Mouse (Mus musculus) hindbrain, embryonic 11.5 days (tissue): ENCODE measurements at regions not wholly inside any gene's neighbourhood (a gene's known extent, or its start where the extent isn't known, plus 50 kb on each side); places are given as distances from the start of the nearest gene placed in this dataset.

Source experiments
- ATAC-seq: fragments of 200-750 bp; cut with Nextera tagmentation; 2 replicates; pipeline ENCODE4 v1.8.0; 2017; ENCODE audit warnings: mild to moderate bottlenecking, moderate TSS enrichment, moderate library complexity; ENCODE audit not compliant: low FRiP score
- DNase-seq: peaks from one replicate; pipeline ENCODE4 v3.0.0-alpha.2; 2015; ENCODE audit warnings: low spot score
- H3K27ac ChIP-seq: fragments of 300-500 bp; sonication (generic); 2 replicates; pipeline ENCODE4 v1.5.1; 2014; ENCODE audit warnings: mild to moderate bottlenecking, low read depth, low read length
- H3K27me3 ChIP-seq: fragments of 300-500 bp; sonication (generic); 2 replicates; pipeline ENCODE4 v1.6.1; 2014; ENCODE audit warnings: mild to moderate bottlenecking, low read length, moderate library complexity, mixed read lengths; ENCODE audit not compliant: control insufficient read depth, insufficient read depth
- H3K36me3 ChIP-seq: fragments of 300-500 bp; sonication (generic); 2 replicates; pipeline ENCODE4 v1.6.1; 2014; ENCODE audit warnings: mild to moderate bottlenecking, low read length, moderate library complexity, mixed read lengths; ENCODE audit not compliant: control insufficient read depth, insufficient read depth
- H3K4me1 ChIP-seq: fragments of 300-500 bp; sonication (generic); replicated peaks from 2 replicates; pipeline ENCODE4 v1.6.1; 2014; ENCODE audit warnings: low read length, mixed read lengths; ENCODE audit not compliant: control insufficient read depth, insufficient read depth
- H3K4me2 ChIP-seq: fragments of 300-500 bp; sonication (generic); replicated peaks from 2 replicates; pipeline ENCODE4 v1.6.1; 2014; ENCODE audit warnings: mild to moderate bottlenecking, low read depth, low read length
- H3K4me3 ChIP-seq: fragments of 300-500 bp; sonication (generic); 2 replicates; pipeline ENCODE4 v1.5.1; 2014; ENCODE audit warnings: low read depth, low read length
- H3K9ac ChIP-seq: fragments of 300-500 bp; sonication (generic); 2 replicates; pipeline ENCODE4 v1.6.1; 2014; ENCODE audit warnings: low read depth, low read length
- H3K9me3 ChIP-seq: fragments of 300-500 bp; sonication (generic); 2 replicates; pipeline ENCODE4 v1.6.1; 2016; ENCODE audit warnings: low read length; ENCODE audit not compliant: control insufficient read depth
- WGBS: fragments of 180-500 bp; shearing (Covaris S2); extraction: QIAGEN DNeasy Blood & Tissue Kit; methylation state at CpG from one replicate; pipeline ENCODE4 v1.1.7; 2014; 5-methylcytosine and 5-hydroxymethylcytosine counted together

GRCm38 (mm10) chr16:51315608-51316007 is 715.4 kb upstream of the Cblb start:
- no peaks in the 10 kb centered on the region for H3K36me3 ChIP-seq
- H3K9me3 ChIP-seq, result no peaks in the 10 kb centered on the region
- no peak overlapping the region for H3K9ac ChIP-seq
- H3K4me1 ChIP-seq, result no peaks in the 10 kb centered on the region
- ATAC-seq (no peak), DNase-seq (peak; percentile 73)
- WGBS, result 23% methylated on average over 6 of the region's 6 CpGs
- no peak overlapping the region for H3K4me2 ChIP-seq
- no peak overlapping the region for H3K4me3 ChIP-seq
- H3K27ac ChIP-seq, result no peak overlapping the region
- H3K27me3 ChIP-seq, result no peaks in the 10 kb centered on the region

GRCm38 (mm10) chr16:51332262-51332661 is 698.8 kb upstream of the Cblb start:
- ATAC-seq (no peak), DNase-seq (no peak)
- Histone ChIP-seq H3K4me1 (no peaks in the 10 kb centered on the region), H3K9me3 (no peaks in the 10 kb centered on the region), H3K36me3 (no peaks in the 10 kb centered on the region), H3K27ac (no peak overlapping the region), H3K4me2 (no peak overlapping the region), H3K27me3 (no peaks in the 10 kb centered on the region), H3K9ac (no peak overlapping the region), H3K4me3 (no peak overlapping the region)
- 70% methylated on average over 1 of the region's 1 CpGs for WGBS

GRCm38 (mm10) chr16:51334972-51335371 is 696.1 kb upstream of the Cblb start:
- no peak for DNase-seq
- H3K4me3 ChIP-seq, result no peak overlapping the region
- H3K9ac ChIP-seq, result no peak overlapping the region
- no peaks in the 10 kb centered on the region for H3K9me3 ChIP-seq
- no peak overlapping the region for H3K27ac ChIP-seq
- ATAC-seq, result no peak
- no peaks in the 10 kb centered on the region for H3K27me3 ChIP-seq
- H3K4me1 ChIP-seq, result no peaks in the 10 kb centered on the region
- H3K36me3 ChIP-seq, result no peaks in the 10 kb centered on the region
- WGBS, result 87% methylated on average over 7 of the region's 7 CpGs
- no peak overlapping the region for H3K4me2 ChIP-seq

GRCm38 (mm10) chr16:51347120-51347519 is 683.9 kb upstream of the Cblb start:
- Histone ChIP-seq H3K27ac (no peak overlapping the region), H3K9ac (no peak overlapping the region), H3K4me1 (no peaks in the 10 kb centered on the region), H3K4me2 (no peak overlapping the region), H3K36me3 (no peaks in the 10 kb centered on the region), H3K9me3 (no peaks in the 10 kb centered on the region), H3K4me3 (no peak overlapping the region), H3K27me3 (no peaks in the 10 kb centered on the region)
- ATAC-seq (no peak), DNase-seq (no peak)

GRCm38 (mm10) chr16:51352151-51352550 is 678.9 kb upstream of the Cblb start:
- H3K4me3 ChIP-seq, result no peak overlapping the region
- H3K4me1 ChIP-seq, result no peaks in the 10 kb centered on the region
- no peaks in the 10 kb centered on the region for H3K27me3 ChIP-seq
- WGBS, result 86% methylated on average over 4 of the region's 4 CpGs
- no peak overlapping the region for H3K9ac ChIP-seq
- no peak overlapping the region for H3K4me2 ChIP-seq
- no peak overlapping the region for H3K27ac ChIP-seq
- no peaks in the 10 kb centered on the region for H3K36me3 ChIP-seq
- ATAC-seq (no peak), DNase-seq (no peak)
- no peaks in the 10 kb centered on the region for H3K9me3 ChIP-seq

GRCm38 (mm10) chr16:51353791-51354190 is 677.2 kb upstream of the Cblb start:
- DNase-seq, result no peak
- Histone ChIP-seq H3K4me3 (no peak overlapping the region), H3K27ac (no peak overlapping the region), H3K36me3 (no peaks in the 10 kb centered on the region), H3K9me3 (no peaks in the 10 kb centered on the region), H3K27me3 (no peaks in the 10 kb centered on the region), H3K4me1 (no peaks in the 10 kb centered on the region), H3K4me2 (no peak overlapping the region), H3K9ac (no peak overlapping the region)
- WGBS, result 85% methylated on average over 2 of the region's 2 CpGs
- no peak for ATAC-seq

- ATAC-seq (no peak), DNase-seq (no peak)
- H3K36me3 ChIP-seq, result no peaks in the 10 kb centered on the region
- no peak overlapping the region for H3K4me2 ChIP-seq
- no peaks in the 10 kb centered on the region for H3K9me3 ChIP-seq
- no peak overlapping the region for H3K27ac ChIP-seq
- H3K27me3 ChIP-seq, result no peaks in the 10 kb centered on the region
- no peaks in the 10 kb centered on the region for H3K4me1 ChIP-seq
- 68% methylated on average over 1 of the region's 1 CpGs for WGBS
- H3K4me3 ChIP-seq, result no peak overlapping the region
- no peak overlapping the region for H3K9ac ChIP-seq
These were observed 661.0 kb upstream of the Cblb start for GRCm38 (mm10) chr16:51370070-51370469.

GRCm38 (mm10) chr16:51386456-51386855 is 644.6 kb upstream of the Cblb start:
- 41% methylated on average over 2 of the region's 2 CpGs for WGBS
- no peaks in the 10 kb centered on the region for H3K9me3 ChIP-seq
- DNase-seq (no peak), ATAC-seq (no peak)
- H3K4me1 ChIP-seq, result no peaks in the 10 kb centered on the region
- no peak overlapping the region for H3K4me2 ChIP-seq
- no peak overlapping the region for H3K9ac ChIP-seq
- no peak overlapping the region for H3K27ac ChIP-seq
- no peaks in the 10 kb centered on the region for H3K27me3 ChIP-seq
- H3K36me3 ChIP-seq, result no peaks in the 10 kb centered on the region
- no peak overlapping the region for H3K4me3 ChIP-seq

GRCm38 (mm10) chr16:51387498-51387897 is 643.5 kb upstream of the Cblb start:
- ATAC-seq (no peak), DNase-seq (no peak)
- H3K4me3 ChIP-seq, result no peak overlapping the region
- H3K27me3 ChIP-seq, result no peaks in the 10 kb centered on the region
- H3K9ac ChIP-seq, result no peak overlapping the region
- H3K4me1 ChIP-seq, result no peaks in the 10 kb centered on the region
- H3K36me3 ChIP-seq, result no peaks in the 10 kb centered on the region
- no peak overlapping the region for H3K4me2 ChIP-seq
- WGBS, result 88% methylated on average over 1 of the region's 1 CpGs
- H3K27ac ChIP-seq, result no peak overlapping the region
- H3K9me3 ChIP-seq, result no peaks in the 10 kb centered on the region
